Mouse (Mus musculus) 3T3-L1 (cell line): ENCODE measurements around the gene Glt28d2.
A peak's percentile ranks its signal among the peaks of the same experiment; 100 is the strongest.

Source experiments
- DNase-seq: peaks from one replicate; pipeline ENCODE4 v3.0.0-alpha.2; 2015; ENCODE audit warnings: low read depth, low spot score

Gene Glt28d2

DNA sequence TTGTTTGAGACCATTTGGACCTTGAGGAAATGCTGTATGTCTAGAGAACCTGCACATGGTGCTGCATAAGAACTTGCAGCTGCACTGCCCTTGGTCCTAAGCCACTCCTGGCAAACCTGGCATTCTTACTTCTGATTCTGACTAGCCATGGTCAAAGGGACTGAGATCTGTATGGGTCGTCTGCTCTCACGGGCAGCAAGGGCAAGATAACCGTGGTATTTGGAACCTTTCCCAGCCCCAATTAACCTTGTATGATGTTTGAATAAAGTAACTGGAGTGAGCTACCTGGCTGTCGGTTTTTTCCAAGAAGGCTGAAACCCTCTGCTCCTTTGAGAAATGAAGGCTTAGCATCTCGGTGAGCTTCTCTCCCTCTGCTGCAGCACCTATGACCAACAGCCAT is 8.4 kb downstream of the Glt28d2 start:
- no peak for DNase-seq

DNA sequence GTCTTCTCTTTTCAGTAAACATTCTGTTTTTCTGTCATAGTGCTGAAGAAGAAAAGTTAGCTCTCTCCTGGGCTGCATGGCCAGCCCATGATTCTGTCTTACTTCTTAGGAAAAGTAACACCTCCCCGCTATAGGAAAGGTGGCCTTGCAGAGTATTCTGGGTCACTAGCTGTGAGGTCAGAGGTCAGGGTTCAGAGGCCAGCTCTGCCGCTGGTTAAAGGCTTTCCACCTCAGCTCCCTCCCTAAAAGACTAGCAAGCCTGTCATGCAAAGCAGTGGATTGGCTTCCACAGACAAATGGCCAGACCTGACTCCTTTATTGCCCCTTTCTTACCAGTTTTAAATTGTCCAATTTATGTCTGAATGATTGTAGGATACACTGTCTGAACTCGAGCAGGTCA is 23.3 kb downstream of the Glt28d2 start:
- DNase-seq: no peak

DNA sequence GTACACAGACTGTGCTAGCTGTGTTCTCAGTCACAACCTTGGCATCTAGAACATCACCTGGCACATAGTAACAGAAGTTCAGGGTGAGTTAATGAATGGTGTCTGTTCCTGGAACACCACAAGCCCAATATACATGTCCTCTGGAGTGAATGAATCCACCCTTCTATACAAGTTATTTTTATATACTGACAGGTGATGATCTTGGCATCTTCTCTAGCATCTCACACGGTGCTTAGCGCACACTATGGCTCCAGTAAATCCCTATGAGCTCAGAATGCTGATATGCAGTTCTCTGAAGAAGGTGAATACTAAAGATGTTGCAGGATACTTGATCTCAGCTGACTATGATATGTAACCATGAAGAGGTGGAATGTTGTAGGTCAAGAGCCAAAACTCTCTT is 24.4 kb downstream of the Glt28d2 start:
- no peak for DNase-seq

DNA sequence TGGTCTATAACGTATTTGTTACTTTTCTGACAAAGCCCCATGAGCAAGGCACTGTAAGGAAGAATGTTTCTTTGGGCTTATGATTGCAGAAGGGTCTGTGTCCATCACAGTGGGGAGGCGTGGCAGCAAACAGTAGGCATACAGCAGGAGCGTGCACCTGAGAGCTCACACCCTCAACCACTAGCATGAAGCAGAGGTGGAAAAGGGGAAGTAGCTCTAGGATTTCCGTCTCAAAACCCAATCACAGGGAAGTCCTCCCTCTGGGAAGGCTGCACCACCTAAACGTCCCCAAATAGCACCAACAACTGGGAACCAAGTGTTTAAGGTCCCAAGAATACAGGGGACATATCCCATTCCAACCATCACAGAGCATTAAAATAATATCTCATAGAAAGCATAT is 26.3 kb downstream of the Glt28d2 start:
- no peak for DNase-seq

DNA sequence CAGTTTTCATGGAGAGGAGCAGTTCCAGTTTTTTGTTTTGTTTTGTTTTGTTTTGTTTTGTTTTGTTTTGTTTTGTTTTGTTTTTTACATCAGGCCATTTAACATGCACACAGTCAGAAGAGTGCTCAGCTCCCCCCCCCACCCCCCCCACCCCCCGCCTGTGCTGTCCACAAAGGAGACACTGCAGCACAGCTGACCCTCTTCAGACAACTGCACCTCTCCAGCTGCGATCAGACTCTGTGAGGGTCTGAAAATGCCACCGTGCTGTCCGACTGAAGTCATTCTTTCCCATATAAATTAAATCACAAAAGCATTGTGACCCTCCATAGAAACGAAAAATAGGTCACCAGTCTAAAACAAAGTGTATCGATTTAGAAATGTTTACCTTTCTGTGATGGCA is 28.0 kb downstream of the Glt28d2 start:
- DNase-seq: no peak

DNA sequence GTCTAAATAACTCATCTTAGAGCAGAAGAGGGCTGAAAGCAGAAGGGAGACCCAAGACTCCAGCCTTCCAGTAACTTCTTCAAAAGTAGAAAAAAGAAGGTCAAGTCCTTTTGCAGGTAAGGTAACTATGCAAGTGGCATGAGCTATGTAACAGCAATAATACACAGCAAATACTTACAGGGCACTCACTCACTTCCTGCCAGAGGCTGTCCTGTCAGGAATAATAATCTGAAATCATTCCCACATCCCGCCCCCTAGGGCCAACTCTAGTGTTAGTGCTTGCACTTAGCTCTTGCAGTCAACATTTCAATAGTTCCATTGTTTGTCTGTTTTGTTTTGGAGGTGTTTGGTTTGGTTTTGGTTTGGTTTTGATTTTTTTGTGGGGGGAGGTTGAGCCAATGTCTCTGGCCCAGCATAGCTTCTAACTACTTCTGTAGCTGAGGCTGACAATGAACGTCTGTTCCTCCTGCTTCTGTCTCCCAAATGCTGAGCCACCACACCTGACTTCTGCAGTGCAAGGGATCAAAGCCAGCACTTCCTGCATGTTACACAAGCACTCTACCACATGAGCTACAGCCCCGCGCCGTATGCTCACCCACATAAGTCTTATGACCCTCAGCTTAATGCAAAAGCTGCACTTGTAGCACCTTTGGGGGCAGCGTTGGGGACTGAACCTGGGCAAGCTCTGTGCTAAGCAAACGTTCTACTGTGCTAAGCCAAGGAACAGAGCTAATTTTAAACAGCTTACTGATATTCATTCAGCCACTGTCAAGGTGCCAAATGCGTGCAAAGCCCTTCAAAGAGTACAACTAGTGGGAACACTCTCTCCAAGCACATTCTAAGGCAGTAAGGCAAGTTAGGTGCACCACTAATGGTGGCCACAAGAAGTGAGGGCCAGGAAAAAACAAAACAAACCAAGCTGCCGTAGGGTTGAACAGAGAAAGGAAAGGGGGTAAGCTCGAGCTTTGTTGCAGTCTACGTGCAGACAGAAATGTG is 28.9 kb downstream of the Glt28d2 start:
- no peak for DNase-seq

DNA sequence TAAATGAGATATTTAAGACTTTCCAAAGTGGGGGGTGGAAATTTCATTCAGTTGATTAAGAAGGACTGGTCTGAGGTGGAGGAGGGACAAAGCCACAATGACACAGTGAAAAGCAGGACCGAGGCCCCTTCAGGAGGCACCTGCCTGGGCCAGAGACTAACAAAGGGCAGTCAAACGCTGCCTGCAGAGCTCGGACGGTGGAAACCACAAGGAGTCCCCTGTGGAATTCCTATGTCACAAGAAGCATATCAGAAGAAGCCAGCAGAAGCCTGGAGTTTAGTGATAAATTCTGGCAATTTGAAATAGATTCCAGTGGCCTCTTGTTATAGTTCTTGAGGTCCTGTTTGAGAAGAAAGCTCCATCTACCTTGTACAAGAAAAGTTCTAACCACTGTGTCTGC is 30.2 kb downstream of the Glt28d2 start:
- DNase-seq: no peak

DNA sequence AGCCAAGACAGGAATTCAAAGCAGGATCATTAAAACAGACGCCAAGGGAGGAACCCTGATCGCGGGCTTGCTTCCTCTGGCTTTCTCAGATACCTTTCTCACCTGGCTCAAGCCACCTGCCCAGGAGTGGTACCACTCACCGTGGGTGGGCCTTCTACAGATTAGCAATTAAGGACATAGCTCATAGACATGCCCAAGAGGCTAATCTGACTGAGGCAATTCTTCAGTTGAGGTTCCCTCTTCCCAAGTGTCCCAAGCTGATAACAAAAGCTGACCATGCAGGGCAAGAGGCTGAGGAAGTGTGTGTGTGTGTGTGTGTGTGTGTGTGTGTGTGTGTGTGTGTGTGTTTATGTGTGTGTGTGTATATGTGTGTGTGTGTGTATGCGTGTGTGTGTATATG is 31.4 kb downstream of the Glt28d2 start:
- DNase-seq: no peak

DNA sequence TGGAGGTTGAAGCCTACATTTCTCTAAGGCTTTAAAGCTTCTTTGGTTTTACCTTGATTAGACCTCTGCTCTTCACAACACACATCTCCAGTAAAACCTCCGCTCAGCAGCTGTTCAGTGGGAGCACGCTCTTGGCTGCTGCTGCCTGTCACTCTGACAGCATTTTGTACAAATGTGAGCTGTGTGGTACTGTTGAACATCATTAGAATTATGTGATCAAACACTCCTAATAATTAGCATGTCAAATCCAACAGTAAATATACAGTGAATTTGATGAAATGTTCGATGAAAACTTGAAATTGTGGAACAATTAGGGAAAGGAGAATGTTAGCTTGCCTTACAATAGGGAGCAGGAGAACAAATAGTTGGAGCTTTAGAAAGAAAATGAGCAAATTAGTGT is 32.3 kb downstream of the Glt28d2 start:
- no peak for DNase-seq

DNA sequence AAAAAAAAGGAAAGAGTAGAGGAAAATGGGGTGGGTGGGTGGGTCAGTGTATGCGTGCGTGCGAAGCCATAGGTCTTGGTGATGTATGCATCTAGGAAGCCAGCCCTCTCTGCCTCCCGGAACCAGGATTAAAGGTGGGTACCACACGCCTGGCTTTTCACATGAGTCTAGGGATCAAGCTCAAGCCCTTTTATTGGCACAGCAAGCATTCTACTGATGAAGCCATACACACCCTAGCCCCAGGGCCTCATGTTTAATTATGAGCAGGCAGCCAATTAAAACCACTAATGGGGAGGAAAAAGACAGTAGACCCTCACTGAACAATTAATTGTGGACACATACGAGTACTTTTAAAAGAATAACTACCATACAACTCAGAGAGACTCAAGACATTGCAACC is 33.2 kb downstream of the Glt28d2 start:
- DNase-seq: no peak

DNA sequence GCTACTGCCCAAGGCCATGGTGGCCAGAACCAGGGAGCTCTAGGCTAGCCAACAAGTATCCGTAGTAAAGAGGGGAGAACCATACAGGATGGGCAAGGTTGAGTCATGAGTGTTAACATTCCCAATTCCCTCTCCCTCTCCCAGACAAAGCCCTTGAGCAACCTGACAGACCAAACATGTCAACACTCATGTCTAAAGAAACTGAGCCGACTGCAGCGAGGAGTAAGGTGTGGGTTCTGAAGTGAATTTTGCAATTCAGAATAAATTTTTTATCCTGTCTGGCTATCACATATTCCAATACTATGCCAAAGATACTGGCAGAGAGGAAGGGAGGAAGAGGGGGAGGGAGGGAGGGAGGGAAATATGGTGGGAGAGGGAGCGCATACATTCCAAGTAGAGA is 33.6 kb downstream of the Glt28d2 start:
- DNase-seq: no peak

DNA sequence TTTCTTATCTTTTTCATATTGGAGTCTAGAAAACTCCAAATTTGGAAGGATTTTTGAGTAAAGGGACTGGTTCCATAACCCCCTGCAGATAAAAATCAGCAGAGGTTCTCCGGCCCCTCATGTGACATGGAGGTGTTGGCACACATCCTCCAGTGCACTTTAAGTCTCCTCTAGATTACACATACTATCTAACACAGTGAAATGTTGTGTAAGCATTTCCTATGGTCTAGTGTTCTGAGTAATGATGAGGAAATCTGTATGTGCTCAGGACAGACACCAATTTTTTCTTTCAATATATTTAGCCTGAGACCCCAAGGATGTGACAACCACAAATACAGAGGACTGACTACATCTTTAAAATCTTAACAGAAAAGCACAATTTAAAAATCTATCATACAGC is 37.2 kb downstream of the Glt28d2 start:
- DNase-seq: no peak

DNA sequence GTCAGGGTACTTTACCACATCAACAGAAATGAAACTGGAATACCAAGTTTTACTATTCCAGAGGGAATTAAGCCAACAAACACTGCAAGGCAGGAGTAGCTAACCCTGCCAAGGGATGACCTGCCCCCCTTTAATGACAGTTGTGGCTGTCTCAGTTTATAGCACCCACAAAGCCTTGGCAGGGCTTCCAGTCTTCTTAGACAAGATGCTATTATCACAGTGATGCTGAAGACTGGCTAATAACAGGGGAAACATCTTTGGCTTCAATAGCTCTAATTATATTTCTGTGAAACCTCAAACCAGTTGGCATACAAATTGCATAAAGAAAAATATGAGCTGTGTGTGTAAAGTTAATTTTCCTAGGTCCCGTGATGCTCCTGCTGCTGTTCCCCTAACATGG is 41.0 kb downstream of the Glt28d2 start:
- peak; percentile 21 for DNase-seq

DNA sequence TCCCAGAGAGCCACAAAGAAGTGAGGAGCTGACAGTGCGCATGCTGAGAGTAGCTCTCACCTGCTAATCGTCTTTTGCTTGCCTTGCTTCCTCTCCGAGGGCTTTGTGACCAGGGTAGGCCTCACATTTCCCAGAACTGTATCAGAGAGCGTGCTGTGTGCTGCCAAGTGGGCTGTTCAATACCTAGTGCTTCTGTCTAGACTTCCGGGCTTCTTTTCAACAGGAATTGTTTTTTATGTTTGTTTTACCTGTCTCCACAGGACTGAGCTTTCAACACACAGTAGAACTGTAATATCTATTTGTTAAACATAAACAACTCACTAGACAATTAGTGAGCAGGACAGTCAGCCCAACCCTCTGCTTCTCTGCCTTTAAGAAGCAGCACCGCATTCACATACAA is 42.0 kb downstream of the Glt28d2 start:
- no peak for DNase-seq

DNA sequence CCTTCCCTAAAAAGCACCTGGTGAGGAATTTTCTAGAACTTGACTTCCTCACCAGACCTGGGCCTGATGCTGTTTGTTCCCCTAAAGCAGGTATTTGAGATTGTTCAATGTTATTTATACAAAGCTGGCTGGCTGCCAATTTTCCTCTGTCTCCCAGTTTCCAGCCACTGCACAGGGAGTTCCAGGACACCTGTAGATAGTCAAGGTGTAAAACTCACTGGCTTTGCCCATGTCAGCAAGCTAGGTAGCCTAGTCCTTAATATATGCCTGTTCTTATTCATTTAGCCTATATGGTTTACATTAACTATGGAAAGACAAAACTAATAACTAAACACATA is 44.5 kb downstream of the Glt28d2 start:
- no peak for DNase-seq

DNA sequence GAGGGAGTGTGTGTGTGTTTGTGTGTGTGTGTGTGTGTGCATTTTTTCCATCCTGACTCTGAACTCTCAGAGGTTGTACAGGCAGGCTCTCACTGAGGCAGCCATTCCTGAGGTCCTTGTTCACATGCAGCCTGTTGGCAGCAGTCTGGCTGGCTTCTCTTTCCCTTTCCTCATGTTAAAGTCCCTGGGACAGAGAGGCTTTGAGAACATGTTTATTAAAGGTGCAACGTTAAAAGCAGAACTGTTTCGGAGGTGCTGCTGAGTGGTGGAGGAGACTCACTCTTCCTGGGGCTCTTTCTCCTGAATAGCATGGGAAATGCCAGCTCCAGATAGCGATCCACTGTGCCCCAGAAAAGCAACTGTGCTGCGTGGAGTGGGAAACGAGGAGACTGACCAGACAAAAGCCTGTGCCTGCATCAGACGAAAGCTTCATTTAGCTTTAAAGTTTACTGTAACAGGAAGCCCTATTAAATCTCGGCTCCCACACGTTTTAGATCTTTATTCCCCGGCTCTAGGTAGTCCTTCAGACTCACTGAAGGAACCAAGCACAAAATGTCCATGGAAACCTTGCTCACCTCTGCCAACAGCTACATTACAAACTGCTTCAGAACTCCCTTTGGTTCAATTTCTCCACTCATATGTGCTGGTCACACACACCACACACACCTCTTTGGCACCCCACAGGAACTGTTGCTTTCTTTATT is 45.0 kb downstream of the Glt28d2 start:
- no peak for DNase-seq

DNA sequence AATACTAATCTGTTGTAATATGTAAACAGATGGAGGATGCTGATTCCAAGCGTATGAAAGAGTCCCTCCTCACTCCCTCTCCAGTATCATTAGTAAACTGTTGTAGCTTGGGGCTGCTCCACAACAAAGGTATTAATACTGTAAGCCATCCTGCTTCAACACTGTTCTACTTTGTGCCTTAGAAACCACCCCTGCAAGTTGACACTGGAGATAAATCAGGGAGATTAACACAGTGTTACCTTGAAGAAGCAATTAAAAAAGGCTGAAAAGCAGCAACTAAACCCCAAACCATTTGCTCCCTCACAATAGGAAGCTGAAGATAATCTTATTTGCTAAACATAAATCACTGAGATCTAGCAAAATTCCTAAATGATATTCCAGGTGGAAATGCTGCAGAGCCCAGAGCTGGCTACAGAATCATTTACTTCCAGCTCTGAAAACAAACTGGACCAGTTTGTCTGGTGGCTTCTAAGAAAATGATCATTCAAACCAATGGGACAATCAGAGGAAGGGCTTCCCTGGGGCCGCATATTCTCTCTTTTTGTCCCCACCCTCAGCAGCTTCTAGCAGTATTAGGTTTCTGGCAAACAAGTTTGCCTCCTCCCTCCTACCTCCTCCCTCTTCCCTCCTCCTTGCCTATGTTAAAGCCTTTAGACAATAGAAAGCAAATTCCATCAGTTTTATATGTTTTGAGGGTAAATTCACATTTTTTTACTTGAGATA is 45.7 kb downstream of the Glt28d2 start:
- no peak for DNase-seq

DNA sequence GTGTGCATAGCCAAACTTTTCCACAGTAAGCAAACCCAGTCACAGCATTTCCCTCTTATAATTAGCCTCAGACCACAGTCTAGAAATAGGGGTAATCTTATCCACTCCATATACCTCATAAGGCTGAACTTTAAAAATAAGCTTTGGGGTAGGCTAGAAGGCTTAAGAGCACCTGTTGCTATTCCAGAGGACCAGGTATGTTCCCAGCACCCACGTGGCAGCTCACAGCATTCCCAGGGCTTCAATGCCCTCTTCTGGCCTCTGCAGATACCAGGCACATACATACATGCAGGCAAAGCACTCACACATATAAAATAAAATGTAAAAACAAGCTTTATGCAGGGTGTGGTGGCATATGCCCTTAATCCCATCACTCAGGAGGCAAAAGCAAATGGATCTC is 53.7 kb downstream of the Glt28d2 start:
- DNase-seq: no peak

DNA sequence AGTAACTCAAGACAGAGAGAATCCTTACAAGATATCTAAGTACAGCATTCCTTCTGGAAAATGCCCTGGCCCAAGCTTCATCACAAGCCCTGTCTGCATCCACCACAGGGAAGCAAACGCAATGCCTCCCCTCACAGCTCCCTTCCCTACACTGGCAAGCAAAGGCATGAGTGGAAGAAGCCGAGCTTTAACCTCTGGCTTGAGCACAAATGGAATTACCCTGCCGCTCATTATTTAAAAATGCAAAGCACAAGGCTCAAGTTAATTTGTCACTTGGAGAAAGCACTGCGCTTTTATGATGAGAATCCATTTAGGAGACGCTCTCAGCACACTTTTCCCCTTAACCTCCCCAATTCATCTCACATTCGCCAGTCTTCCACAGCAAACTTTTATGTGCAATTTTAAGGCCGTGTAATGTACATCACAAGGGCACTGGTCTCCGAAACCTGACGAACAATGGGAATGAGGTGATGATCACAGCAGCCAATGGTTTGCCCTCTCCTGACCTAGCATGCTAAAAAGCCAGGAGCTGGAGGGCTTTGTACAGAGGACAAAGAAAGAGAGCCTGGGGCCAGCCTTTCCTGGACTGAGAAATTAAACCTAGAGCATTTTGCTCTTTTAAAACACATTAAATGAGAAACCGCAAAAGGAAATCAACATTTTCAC is 54.7 kb downstream of the Glt28d2 start:
- DNase-seq: no peak

DNA sequence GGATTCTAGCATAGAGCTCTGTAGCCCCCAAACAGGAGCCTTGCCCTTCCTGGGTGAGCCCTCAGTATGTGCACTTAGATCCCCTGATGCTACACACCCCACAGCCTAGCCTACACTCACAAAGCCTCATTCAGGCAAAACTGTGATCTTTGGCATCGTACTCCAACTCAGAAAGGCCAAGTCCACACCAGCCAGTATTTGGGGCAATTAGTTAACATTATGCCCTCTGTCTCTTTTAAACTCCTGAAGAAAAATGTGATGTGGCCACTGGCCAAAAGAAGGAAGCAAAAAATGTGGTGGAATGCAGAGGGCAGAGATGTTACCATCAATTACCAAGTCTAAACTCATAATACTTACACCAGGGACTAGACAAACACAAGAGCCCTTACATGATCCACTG is 55.5 kb downstream of the Glt28d2 start:
- peak; percentile 34 for DNase-seq

DNA sequence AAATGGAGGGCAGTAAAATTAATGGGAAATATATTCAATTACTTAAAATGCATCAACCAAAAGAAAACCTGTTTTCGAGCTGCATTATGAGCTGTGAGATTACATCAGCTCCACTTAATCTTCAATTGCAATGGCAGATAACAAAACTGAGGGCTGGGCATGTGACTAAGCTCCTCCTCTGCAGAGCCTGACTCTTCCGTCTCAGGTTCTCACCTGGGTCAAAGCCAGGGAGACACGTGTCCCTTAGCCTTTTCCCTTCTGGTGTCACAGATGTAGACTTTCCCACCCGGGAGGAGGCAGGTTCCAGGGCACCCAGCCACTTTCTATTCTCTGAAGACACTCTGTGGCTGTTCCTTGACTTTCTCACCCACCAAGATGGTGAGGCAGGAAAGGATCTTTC is 58.3 kb downstream of the Glt28d2 start:
- no peak for DNase-seq

DNA sequence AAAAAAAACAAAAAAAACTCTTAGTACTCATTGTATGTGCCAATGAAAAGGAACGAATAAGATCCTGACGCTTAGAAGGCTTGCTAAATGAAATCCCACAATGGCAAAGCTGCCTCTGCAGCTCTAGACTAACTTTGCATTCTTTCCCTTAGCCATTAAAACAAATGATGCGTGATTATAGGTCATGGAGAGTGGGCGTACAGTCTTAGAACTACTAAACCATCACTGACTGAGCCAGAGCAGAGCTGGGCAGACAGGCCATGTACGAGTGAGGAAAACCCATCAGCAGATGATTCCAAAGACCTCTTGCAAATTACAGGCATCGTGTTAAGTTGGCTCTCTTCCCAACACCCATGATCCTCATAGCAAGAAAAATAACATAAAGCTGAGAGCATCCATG is 59.5 kb downstream of the Glt28d2 start:
- no peak for DNase-seq
